Mouse (Mus musculus) adrenal gland, postnatal 10 days (tissue): ENCODE results near the gene Mdfi. TPM values are rescaled to one million over a fixed set of nuclear protein-coding genes. Genes with fewer than 3 reads are reported as not detected.

ENCODE experiments used
- total RNA-seq, 2 experiments: library from RNA; stranded (reverse); gene quantifications; 2 replicates each; pipeline ENCODE4 v1.2.3; 2021

The Mdfi gene
- total RNA-seq, 2 experiments from 2014 or later, result 4.2 to 5.3 TPM

Other genes starting within 250 kb of the Mdfi start
- 10 to 100 TPM; 14.1 to 16.6 TPM for gene Bysl, start 223.2 kb downstream of the Mdfi start, total RNA-seq
- gene Med20, start 223.1 kb downstream of the Mdfi start, total RNA-seq, result 10 to 100 TPM; 38.1 to 39.8 TPM
- gene Gm20517, start 223.1 kb downstream of the Mdfi start, total RNA-seq, result 1 to 10 TPM; 2.8 to 5.5 TPM
- gene Usp49, start 204.0 kb downstream of the Mdfi start, total RNA-seq, result 1 to 10 TPM; 6.8 to 9.0 TPM
- gene Tomm6, start 146.3 kb downstream of the Mdfi start, total RNA-seq, result 100 to 1,000 TPM; 223 to 226 TPM
- 1 to 10 TPM; 3.2 to 7.5 TPM for gene Frs3, start 145.7 kb downstream of the Mdfi start, total RNA-seq
- 1 to 10 TPM; 1.1 to 1.5 TPM for gene Gm21981, start 140.2 kb downstream of the Mdfi start, total RNA-seq
- 1 to 10 TPM; 2.2 to 4.8 TPM for gene Prickle4, start 140.0 kb downstream of the Mdfi start, total RNA-seq
- gene Pgc, start 107.8 kb downstream of the Mdfi start, total RNA-seq, result not detected
- gene Tfeb, start 97.7 kb downstream of the Mdfi start, total RNA-seq, result 10 to 100 TPM; 19.9 to 29.7 TPM
- 10 to 100 TPM; 24.8 to 25.6 TPM for gene Foxp4, start 90.0 kb upstream of the Mdfi start, total RNA-seq
- gene 1700122O11Rik, start 203.6 kb upstream of the Mdfi start, total RNA-seq, result not detected